Mouse (Mus musculus): ENCODE measurements around the gene Umod. TPM values are rescaled to one million over a fixed set of nuclear protein-coding genes. Genes with fewer than 3 reads are reported as not detected.

Gene Umod
- polyA plus RNA-seq (2014; fragmentation: Illumina TruSeq; extraction: RNeasy Lipid Tissue Mini Kit (QIAGEN cat#74804); ENCODE audit: low read depth, low replicate concordance): 0.28 TPM

DNA sequence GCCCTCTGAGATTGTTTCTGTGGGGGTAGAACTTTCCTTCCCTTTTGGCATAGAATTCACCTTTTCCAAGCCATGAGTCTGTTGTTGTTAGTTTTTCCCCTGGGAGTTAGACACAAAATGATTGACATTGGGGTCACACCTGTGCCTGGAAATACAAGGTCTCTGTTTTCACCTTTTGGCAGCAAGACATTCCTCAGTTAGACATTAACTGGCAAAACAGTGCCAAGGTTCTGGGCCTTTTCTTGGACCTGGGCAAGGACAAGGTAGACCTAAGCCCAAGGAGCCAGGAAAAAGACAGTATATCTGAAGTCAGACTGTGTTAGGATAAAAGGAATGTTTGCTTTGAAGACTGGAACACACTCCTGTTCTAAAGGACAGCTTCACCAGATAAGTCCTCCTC, at the start of gene Umod:
Gene Umod (minus strand): TSS at position 27 of the 400 bp plus-strand sequence.

DNA sequence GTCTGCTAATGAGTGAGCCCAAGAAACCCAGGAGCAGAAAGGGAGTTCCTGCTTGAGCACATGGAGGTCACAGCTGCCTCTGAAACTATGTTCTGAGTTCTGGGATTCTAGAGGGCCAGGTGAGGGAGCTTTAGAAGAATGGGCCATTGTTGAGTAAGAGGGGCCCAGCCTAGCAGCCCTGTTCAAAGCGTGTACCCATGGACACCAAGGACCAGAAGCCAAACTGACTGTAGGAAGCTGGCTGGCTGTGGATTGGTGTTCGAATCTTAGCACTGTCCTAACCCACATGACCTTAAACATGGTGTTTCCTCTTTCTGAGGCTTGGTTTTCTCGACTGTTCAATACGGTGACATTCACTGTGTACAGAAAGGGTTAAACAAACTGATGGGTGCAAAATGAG, 44.3 kb upstream of the Umod start, which contains the start of gene Pdilt:
Gene Pdilt (minus strand): TSS at position 101 of the 400 bp plus-strand sequence.

DNA sequence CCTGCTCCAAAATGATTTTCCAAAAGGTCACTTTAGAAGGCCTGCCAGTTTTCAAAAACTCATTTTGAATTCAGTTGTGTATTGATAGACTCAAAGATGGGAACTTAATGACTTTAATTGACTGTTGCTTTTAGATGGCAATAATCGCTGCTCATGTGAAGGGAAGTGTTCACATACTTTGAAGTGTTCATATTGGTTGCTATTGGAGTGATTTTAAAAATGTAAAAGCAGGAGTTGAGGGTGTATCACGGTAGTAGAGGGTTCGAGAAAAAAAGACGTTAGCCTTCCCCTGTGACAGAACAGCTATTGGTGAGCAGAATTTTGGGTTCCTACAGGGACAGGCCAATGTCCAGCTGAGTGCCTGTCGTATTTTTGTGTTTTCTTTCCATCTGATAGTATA, 40.1 kb upstream of the Umod start, which contains the start of gene Acsm5:
Gene Acsm5 (plus strand): TSS at position 301 of the 400 bp plus-strand sequence.

DNA sequence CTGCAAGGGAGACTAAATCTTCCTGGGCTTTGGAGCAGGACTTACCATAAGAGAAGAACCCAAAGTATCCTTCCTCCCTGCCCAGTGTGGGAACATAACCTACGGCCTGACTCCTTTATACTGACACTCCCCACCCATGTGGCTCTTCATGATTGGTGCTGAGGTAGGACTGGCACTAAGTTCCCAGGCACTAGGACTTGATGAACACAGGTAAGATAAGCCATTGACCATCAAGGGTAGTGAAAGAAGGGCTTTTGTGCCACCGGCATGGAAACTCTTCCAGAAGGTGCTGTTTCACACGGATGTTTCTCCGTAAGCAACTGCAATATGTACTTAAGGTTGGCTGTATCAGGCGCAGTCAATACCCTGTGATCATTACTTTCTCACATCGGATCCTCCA, 19.9 kb downstream of the Umod start, which contains the start of gene Gp2:
Gene Gp2 (minus strand): TSS at position 101 of the 400 bp plus-strand sequence.

Other genes starting within 250 kb of the Umod start
- not detected for gene Gp2, start 20.0 kb downstream of the Umod start, polyA plus RNA-seq (2014; fragmentation: Illumina TruSeq; extraction: RNeasy Lipid Tissue Mini Kit (QIAGEN cat#74804); ENCODE audit: low read depth, low replicate concordance)
- gene Acsm5, start 40.2 kb upstream of the Umod start, polyA plus RNA-seq (2014; fragmentation: Illumina TruSeq; extraction: RNeasy Lipid Tissue Mini Kit (QIAGEN cat#74804); ENCODE audit: low read depth, low replicate concordance): 0.34 TPM
- 321 TPM for gene Pdilt, start 44.2 kb upstream of the Umod start, polyA plus RNA-seq (2014; fragmentation: Illumina TruSeq; extraction: RNeasy Lipid Tissue Mini Kit (QIAGEN cat#74804); ENCODE audit: low read depth, low replicate concordance)
- gene Acsm2, start 75.1 kb upstream of the Umod start, polyA plus RNA-seq (2014; fragmentation: Illumina TruSeq; extraction: RNeasy Lipid Tissue Mini Kit (QIAGEN cat#74804); ENCODE audit: low read depth, low replicate concordance): 0.10 TPM
- gene Acsm1, start 127.7 kb upstream of the Umod start, polyA plus RNA-seq (2014; fragmentation: Illumina TruSeq; extraction: RNeasy Lipid Tissue Mini Kit (QIAGEN cat#74804); ENCODE audit: low read depth, low replicate concordance): not detected
- gene Acsm4, start 210.7 kb upstream of the Umod start, polyA plus RNA-seq (2014; fragmentation: Illumina TruSeq; extraction: RNeasy Lipid Tissue Mini Kit (QIAGEN cat#74804); ENCODE audit: low read depth, low replicate concordance): not detected
- gene Thumpd1, start 241.5 kb upstream of the Umod start, polyA plus RNA-seq (2014; fragmentation: Illumina TruSeq; extraction: RNeasy Lipid Tissue Mini Kit (QIAGEN cat#74804); ENCODE audit: low read depth, low replicate concordance): 39.0 TPM

All from testis, adult 10 weeks (tissue).